Mouse (Mus musculus) limb, embryonic 10.5 days (tissue): ENCODE data around the gene Prmt8. TPM values are rescaled to one million over a fixed set of nuclear protein-coding genes. Genes with fewer than 3 reads are reported as not detected.

Experiments
- microRNA-seq: library from miRNA; unstranded; fragments of <30 nt; microRNA quantifications from one replicate; pipeline ENCODE4, GENCODE M21; 2017
- polyA plus RNA-seq: library from polyadenylated mRNA; unstranded; fragments of >200 nt; fragmentation: Nextera tagmentation; extraction: Ambion mirVana; gene quantifications from 2 replicates; pipeline ENCODE4 v1.2.1, GENCODE M21; 2016

The Prmt8 gene
- polyA plus RNA-seq, 1 experiment from 2014 or later = not detected

Small RNAs within 50 kb of the gene (microRNA-seq; reads per million reads assigned to microRNA genes)
- not detected for gene Mir7233

Other genes with a start within 250 kb of the Prmt8 start
- gene Cracr2a, start 208.1 kb downstream of the Prmt8 start, polyA plus RNA-seq = 1.8 and 2.1 TPM in 2 replicates
- 2.1 and 9.2 TPM in 2 replicates for gene Tspan11, start 118.1 kb upstream of the Prmt8 start, polyA plus RNA-seq